Mouse (Mus musculus): ENCODE results near the gene Map3k15.

- TF ChIP-seq CTCF (IDR thresholded peaks at IDR 0.05; ENCODE audit: insufficient read depth, low read depth, low read length) (no peak), POLR2A (IDR thresholded peaks at IDR 0.05; ENCODE audit: insufficient read depth, low read depth, low read length) (no peak)
Measured at GRCm38 (mm10) chrX:159943586-159943985, 44.6 kb upstream of the Map3k15 start.
